Mouse (Mus musculus) right cerebral cortex, postnatal 25 days (tissue): ENCODE data around the gene Ttll8.
A peak's percentile ranks its signal among the peaks of the same experiment; 100 is the strongest.

Experiments
- DNase-seq: peaks from one replicate; pipeline ENCODE4 v3.0.0; 2022

The Ttll8 gene

GRCm38 (mm10) chr15:88859206-88859970, 94.8 kb downstream of the Ttll8 start:
- DNase-seq, result no peak

DNA sequence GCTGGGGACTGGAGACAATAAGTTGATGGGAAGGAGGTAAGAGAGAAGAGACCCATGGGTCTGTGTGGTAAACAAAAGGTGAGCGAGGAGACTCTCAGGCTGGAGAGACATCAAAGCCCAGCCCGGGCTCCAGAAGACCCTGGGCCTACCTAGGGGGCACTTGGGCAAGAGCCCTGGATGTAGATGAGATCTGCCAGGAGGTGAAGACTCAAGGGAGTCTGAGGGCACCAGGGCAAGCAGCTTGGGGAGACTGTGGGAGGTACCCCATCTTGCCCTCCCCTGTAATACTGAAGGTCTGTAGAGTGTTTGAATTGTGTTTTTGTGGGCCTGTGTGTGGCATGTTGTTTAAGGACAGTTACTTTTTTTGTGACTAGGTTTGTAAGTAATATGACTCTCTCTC, 95.5 kb downstream of the Ttll8 start:
- DNase-seq, result no peak

DNA sequence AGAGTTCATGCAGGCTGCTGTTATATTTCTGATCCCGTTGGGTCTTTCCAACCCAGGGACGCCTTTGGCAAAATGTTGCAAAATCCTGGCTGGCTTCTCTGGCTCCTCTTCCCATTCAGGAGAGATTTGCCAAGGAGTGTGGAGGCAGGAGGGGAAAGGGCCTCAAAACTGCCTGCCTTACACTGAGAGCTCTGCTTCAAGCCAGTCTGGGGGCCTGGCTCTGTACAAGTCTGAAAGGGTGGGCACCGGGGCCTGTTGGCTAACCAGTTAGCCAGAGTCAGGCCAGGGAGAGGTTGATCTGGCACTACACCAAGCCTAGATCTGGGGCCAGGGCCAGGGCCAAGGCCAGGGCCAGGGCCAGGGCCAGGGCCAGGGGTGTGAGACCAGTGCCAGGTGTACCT, 96.1 kb downstream of the Ttll8 start:
- DNase-seq, result no peak

DNA sequence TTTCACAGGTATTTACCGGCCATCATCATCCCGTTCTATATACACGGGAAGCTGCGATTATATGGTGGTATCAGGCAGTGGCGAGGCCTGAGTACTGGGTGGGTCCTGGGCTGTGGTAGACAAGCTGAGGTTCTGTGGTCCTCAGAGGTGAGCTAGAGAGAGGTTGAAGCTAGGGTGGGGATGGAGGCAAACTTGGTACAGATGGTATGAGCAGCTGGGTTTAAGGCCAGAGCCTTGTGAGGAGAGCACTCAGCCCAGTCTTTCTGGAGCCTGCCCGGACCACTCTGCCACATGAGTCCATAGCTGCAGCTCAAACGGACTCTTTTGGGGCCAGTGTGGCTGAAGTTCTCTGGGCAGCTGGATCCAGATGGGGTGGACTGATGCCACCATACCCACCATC, 96.9 kb downstream of the Ttll8 start:
- DNase-seq, result no peak

DNA sequence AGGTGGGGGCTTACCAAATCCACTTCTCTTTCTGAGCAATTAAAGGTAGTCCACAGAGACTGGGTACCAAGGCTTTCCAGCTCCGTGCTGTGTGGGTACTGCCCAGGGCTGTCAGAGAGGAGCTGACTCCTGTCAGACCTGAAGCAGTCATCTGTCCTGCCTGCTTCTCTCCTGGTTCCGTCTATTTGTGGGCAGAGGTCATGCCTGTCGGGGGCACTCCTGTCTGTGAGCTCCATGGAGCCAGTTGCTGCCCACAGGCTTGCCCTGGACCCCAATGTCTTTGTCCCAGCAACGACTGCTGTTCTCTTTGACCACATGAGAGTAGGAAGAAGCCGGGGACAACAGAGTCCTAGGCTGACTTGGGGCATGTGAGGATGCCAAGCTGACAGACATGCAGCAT, 97.6 kb downstream of the Ttll8 start:
- DNase-seq, result no peak

GRCm38 (mm10) chr15:88855896-88856417, 98.3 kb downstream of the Ttll8 start:
- DNase-seq, result no peak

DNA sequence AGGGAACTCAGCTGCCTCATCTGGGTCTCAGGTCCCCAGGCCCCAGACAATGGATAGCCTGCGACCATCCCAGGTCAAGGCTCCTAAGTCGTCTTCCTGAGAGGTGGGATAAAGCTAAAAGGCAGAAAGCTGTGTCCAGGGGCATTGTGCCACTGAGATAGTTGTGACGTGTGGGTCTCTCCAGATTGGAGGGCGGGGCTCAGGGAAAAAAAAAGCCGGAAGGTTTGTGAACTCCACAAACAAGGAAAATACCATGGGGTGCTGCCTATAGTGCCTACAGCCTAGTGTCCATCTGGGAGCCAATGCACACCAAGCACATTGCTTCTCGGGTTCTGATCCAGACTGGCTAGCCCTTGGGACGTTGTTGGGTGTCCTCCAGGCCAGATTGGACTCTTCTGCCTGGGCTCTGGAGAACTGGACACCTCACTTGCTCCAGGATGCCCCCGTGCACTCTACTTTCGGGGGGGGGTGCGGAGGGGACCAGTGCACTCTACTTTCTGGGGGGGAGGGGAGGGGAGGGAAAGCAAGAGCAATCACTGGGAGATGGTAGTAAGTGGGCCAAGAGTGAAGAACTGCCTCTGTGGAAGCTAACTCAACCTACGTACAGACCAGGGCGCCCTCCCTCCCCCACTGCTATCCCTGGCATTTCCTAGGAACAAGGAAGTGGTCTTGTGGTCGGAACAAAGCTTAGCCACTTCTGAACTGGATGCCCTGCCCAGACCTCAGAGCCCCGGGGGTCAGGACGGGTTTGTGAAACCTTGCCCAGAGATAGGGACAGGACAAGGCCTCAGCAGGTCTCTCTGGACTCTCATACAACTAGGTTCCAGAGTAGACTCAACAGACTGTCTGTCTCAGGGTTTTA, 99.0 kb downstream of the Ttll8 start:
- no peak for DNase-seq

DNA sequence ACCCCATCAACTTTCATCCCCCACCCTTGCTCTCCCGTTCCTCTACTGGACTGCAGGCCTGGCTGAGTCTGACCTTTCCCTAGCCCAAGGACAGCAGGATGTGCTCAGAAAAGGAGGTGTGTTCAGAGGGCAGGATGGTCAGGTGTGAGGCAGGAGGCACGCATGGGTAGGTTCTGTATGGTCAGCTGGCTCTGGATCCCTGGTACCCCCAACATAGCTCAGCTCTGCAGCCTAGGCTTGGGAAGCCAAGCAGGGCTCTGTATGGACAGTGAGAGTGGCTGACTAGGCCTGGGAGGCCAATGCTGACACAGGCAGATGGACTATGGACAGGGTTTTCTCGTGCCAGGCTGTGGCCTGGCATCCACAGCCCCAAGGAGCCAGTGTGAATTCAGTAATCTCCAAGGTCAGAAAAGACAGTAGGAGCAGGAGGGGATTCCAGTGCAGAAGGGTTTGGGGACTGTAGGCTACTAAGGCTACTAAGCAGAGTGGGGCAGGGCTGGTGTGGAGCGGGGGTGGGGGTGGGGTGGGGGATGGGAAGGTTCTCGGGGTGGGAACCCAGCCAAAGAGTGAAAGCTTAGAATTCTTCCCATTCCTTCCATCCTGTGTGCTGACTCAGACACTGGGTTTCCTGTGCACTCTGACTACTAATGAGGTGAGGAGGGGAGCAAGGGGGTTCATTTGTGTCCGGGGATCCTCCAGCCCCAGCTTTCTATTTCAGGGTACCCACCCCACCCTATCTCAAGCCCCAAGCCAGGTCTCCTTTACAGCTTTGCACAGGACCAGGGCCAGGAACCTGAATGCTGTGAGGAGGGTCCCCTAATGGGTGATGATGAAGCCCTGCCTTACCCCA, 99.9 kb downstream of the Ttll8 start:
- no peak for DNase-seq

DNA sequence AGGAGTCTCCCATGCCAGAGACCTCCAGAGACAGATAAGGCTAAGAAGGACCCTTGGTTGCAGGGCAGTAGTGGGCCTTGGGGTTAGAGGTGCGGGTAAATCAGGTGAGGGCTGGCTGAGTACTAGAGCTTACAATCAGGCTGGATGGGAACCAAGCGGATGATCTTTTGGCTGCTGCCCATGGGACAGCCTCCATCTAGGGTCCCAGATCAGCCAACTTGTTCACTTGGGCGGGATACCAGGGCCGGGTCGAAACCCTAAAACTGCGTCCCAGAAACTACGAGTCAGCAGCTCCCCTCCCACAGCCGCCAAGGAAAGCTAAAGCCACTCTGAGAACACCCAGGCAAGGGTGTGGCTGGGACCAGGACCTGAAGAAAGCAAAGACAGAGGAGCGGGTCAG, 101.1 kb downstream of the Ttll8 start:
- DNase-seq, result no peak

GRCm38 (mm10) chr15:88851507-88852149, 102.6 kb downstream of the Ttll8 start:
- no peak for DNase-seq

GRCm38 (mm10) chr15:88851076-88851475, 103.1 kb downstream of the Ttll8 start:
- DNase-seq, result no peak

- peak; percentile 74 for DNase-seq
Observed at GRCm38 (mm10) chr15:88850146-88850826, 103.9 kb downstream of the Ttll8 start.

- DNase-seq, result no peak
Observed at GRCm38 (mm10) chr15:88849621-88850020, 104.6 kb downstream of the Ttll8 start.

- DNase-seq, result no peak
Observed at GRCm38 (mm10) chr15:88848661-88849060, 105.6 kb downstream of the Ttll8 start.

GRCm38 (mm10) chr15:88844966-88845365, 109.3 kb downstream of the Ttll8 start:
- DNase-seq, result no peak

- no peak for DNase-seq
Observed at GRCm38 (mm10) chr15:88843486-88844097, 110.6 kb downstream of the Ttll8 start.

GRCm38 (mm10) chr15:88842300-88842673, 111.9 kb downstream of the Ttll8 start:
- DNase-seq, result no peak

DNA sequence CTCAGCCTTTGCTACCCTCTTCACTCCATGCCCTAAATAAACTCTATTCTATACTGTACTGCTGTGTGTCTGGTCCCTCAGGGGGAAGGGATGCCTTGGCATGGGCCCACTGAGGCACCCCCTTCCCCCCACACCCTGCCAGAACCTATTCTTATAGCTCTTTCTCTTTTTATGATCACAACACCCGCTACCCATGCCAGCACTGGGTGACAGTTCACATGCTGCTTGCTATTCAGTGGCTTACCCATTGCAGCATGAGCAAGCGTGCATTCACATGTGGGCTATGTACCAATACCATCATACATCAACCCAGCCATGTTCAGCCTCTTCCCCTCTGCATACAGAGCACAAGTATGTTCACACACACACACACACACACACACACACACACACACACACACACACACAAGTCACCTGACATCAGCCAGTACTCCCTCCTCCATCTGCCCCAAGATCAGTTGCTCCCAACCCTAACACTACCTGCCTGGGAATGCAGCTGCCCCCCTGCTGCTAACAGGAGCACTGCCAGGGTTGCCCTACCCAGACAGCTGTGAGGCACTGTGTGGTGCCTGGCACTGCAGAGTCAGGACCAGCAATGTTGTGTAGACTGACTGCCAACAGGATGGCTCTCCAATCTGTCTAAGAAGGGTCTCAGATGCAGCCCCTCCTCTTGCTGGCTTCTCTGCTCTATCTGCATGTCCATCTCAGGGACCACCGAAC, 112.5 kb downstream of the Ttll8 start:
- DNase-seq, result no peak

DNA sequence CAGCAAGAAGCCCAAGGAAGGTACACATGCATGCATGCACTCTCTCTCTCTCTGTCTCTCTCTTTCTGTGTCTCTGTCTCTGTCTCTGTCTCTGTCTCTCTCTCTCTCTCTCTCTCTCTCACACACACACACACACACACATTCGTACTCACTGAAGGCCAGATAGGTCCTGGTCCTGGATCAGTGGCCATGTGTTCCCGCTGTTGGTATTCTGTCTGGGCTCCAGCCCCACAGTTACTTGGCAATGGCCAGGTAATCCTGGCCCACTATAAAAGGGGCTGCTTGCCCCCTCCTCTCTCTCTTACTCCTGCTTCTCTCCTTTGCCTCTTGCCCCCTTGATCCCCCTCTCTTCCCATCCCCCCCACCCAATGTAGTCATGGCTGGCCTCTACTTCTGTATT, 113.1 kb downstream of the Ttll8 start:
- DNase-seq, result no peak
